ENCODE assay signal across 8 mouse cellular contexts in genomic region chr10:24298260-24299244, GRCm38 (mm10).
A peak's percentile ranks its signal among the peaks of the same experiment; 100 is the strongest.
DNase-seq lines count a peak whose midpoint lies in the region; ATAC-seq and TF ChIP-seq lines count a peak whose summit lies in the region.

No protein-coding gene starts in this region.

- no peak overlapping the region for H3K4me3 ChIP-seq in CH12.LX (replicated peaks in 1 of 3; ENCODE audit: low read depth in 2 of 3, low read length in 2 of 3, poor library complexity in 1 of 3)
- H3K4me3 ChIP-seq in heart, postnatal 0 days (ENCODE audit: low read depth, low read length): no peak overlapping the region
- no peak overlapping the region for H3K4me3 ChIP-seq in liver, embryonic 14.5 days (ENCODE audit: insufficient read depth in 1 of 2, low read depth in 2 of 2, low read length in 2 of 2)
- H3K4me3 ChIP-seq in neural tube, embryonic 13.5 days: no peak overlapping the region

- ATAC-seq in heart, postnatal 0 days (ENCODE audit: insufficient read depth, low read depth): peak; percentile 20; the same call in 1 of the 2 replicates
- no peak for ATAC-seq in liver, embryonic 14.5 days (ENCODE audit: insufficient read depth)
- ATAC-seq in neural tube, embryonic 13.5 days (ENCODE audit: low read depth): peak; percentile 85

- TF ChIP-seq CTCF in CH12.LX (conservative IDR thresholded peaks at IDR 0.05 in 1 of 2, IDR thresholded peaks at IDR 0.05 in 1 of 2; ENCODE audit: low read depth in 2 of 2, low read length in 2 of 2): peak; percentile 72 to 94
- peak; percentile 94 for TF ChIP-seq CTCF in heart, postnatal 0 days (IDR thresholded peaks at IDR 0.05; ENCODE audit: low read depth)
- TF ChIP-seq CTCF in liver, embryonic 14.5 days (IDR thresholded peaks at IDR 0.05; ENCODE audit: low read depth): peak; percentile 79

- H3K9me3 ChIP-seq in CH12.LX (replicated peaks; ENCODE audit: low read length): no peaks in the 10 kb centered on the region
- H3K9me3 ChIP-seq in heart, postnatal 0 days (replicated peaks; ENCODE audit: control insufficient read depth, low read length): no peaks in the 10 kb centered on the region
- no peaks in the 10 kb centered on the region for H3K9me3 ChIP-seq in liver, embryonic 14.5 days (ENCODE audit: control insufficient read depth, low read length)
- no peaks in the 10 kb centered on the region for H3K9me3 ChIP-seq in neural tube, embryonic 13.5 days

- peak; percentile 71 for DNase-seq in CH12.LX (ENCODE audit: extremely low read depth)
- peak; percentile 18 to 38 for DNase-seq in adrenal gland, adult 18-20 months (ENCODE audit: low spot score in 2 of 2)
- DNase-seq in embryo, embryonic 11 days: peak; percentile 79
- DNase-seq in heart, postnatal 0 days (ENCODE audit: low spot score): peak; percentile 59
- peak; percentile 80 for DNase-seq in kidney, postnatal 10 days
- no peak for DNase-seq in liver, embryonic 14.5 days (ENCODE audit: low read depth in 3 of 3, low spot score in 3 of 3)
- peak; percentile 25 to 33 for DNase-seq in thymus, postnatal 36 days

- 41% methylated on average over 2 of the region's 2 CpGs for WGBS in heart, postnatal 0 days
- WGBS in liver, embryonic 14.5 days (ENCODE audit: insufficient replicate concordance): 34% methylated on average over 2 of the region's 2 CpGs
- WGBS in neural tube, embryonic 13.5 days: 44% methylated on average over 2 of the region's 2 CpGs

- in situ Hi-C loops in CH12.LX (cut with MboI; ENCODE audit: low pct_ligation_motif_present, low pct_unique_long_range_greater_than_20kb, low sequenced_read_pairs): loop anchor here (25.0 kb wide), 1 partner anchor 486 kb away; no protein-coding TSS in a partner anchor

- dilution Hi-C loops in CH12.LX (cut with MboI; ENCODE audit: extremely low pct_ligation_motif_present, extremely low pct_unique_long_range_greater_than_20kb, low sequenced_read_pairs): no loop called here

- H3K27ac ChIP-seq in CH12.LX (ENCODE audit: insufficient read depth, low read depth): no peak overlapping the region
- H3K27ac ChIP-seq in heart, postnatal 0 days (ENCODE audit: low read depth): no peak overlapping the region
- H3K27ac ChIP-seq in liver, embryonic 14.5 days: no peak overlapping the region
- no peak overlapping the region for H3K27ac ChIP-seq in neural tube, embryonic 13.5 days (replicated peaks)

- H3K4me2 ChIP-seq in CH12.LX (ENCODE audit: insufficient read depth, low read depth, poor library complexity, severe bottlenecking): no peak overlapping the region
- no peak overlapping the region for H3K4me2 ChIP-seq in heart, postnatal 0 days (ENCODE audit: low read depth, low read length)
- no peak overlapping the region for H3K4me2 ChIP-seq in liver, embryonic 14.5 days (ENCODE audit: low read depth)
- H3K4me2 ChIP-seq in neural tube, embryonic 13.5 days: no peak overlapping the region

- no peak overlapping the region for H3K9ac ChIP-seq in CH12.LX (ENCODE audit: insufficient read depth, low read depth)
- H3K9ac ChIP-seq in heart, postnatal 0 days (replicated peaks; ENCODE audit: low read depth, low read length): no peak overlapping the region
- no peak overlapping the region for H3K9ac ChIP-seq in liver, embryonic 14.5 days (replicated peaks)
- H3K9ac ChIP-seq in neural tube, embryonic 13.5 days: no peak overlapping the region

- no peaks in the 10 kb centered on the region for H3K27me3 ChIP-seq in CH12.LX (replicated peaks)
- no peaks in the 10 kb centered on the region for H3K27me3 ChIP-seq in heart, postnatal 0 days (ENCODE audit: control insufficient read depth, insufficient read depth, low read length)
- no peaks in the 10 kb centered on the region for H3K27me3 ChIP-seq in liver, embryonic 14.5 days (ENCODE audit: control insufficient read depth, insufficient read depth, low read length)
- no peaks in the 10 kb centered on the region for H3K27me3 ChIP-seq in neural tube, embryonic 13.5 days

- no peaks in the 10 kb centered on the region for H3K79me2 ChIP-seq in CH12.LX (replicated peaks; ENCODE audit: control insufficient read depth, extremely low read depth, insufficient read depth, poor library complexity, severe bottlenecking)

- no peak for TF ChIP-seq EP300 in CH12.LX (IDR thresholded peaks at IDR 0.05; ENCODE audit: low read length)
- no peak for TF ChIP-seq EP300 in heart, postnatal 0 days (IDR thresholded peaks at IDR 0.05; ENCODE audit: low read depth)
- TF ChIP-seq EP300 in liver, embryonic 14.5 days (IDR thresholded peaks at IDR 0.05; ENCODE audit: low read depth): no peak

- peak; percentile 86 for TF ChIP-seq RAD21 in CH12.LX (IDR thresholded peaks at IDR 0.05; ENCODE audit: low read depth, low read length)

- TF ChIP-seq POLR2A in CH12.LX (IDR thresholded peaks at IDR 0.05; ENCODE audit: low read depth, low read length): no peak

- peaks cover 0 to 4% of the 10 kb centered on the region in 2 experiments; a peak in 1 of 4 replicates for H3K4me1 ChIP-seq in CH12.LX (ENCODE audit: control insufficient read depth in 1 of 2, insufficient read depth in 2 of 2)
- no peaks in the 10 kb centered on the region for H3K4me1 ChIP-seq in heart, postnatal 0 days (ENCODE audit: control insufficient read depth, insufficient read depth)
- H3K4me1 ChIP-seq in liver, embryonic 14.5 days (replicated peaks; ENCODE audit: control insufficient read depth in 2 of 2, insufficient read depth in 2 of 2, low read length in 1 of 2): no peaks in the 10 kb centered on the region
- 0 out of 2 replicates have a peak, but pooled peaks cover 2% of the 10 kb centered on the region for H3K4me1 ChIP-seq in neural tube, embryonic 13.5 days (replicated peaks)

- no peaks in the 10 kb centered on the region for H3K36me3 ChIP-seq in CH12.LX (replicated peaks in 1 of 2; ENCODE audit: control insufficient read depth in 1 of 2, insufficient read depth in 1 of 2, low read length in 1 of 2)
- H3K36me3 ChIP-seq in heart, postnatal 0 days (replicated peaks; ENCODE audit: control insufficient read depth, insufficient read depth, low read length): no peaks in the 10 kb centered on the region
- H3K36me3 ChIP-seq in liver, embryonic 14.5 days (replicated peaks; ENCODE audit: control insufficient read depth, insufficient read depth, low read depth): no peaks in the 10 kb centered on the region
- H3K36me3 ChIP-seq in neural tube, embryonic 13.5 days: no peaks in the 10 kb centered on the region

TF ChIP-seq in CH12.LX, 34 proteins besides CTCF, POLR2A, EP300 and RAD21:
- TF ChIP-seq BHLHE40 (IDR thresholded peaks at IDR 0.05; ENCODE audit: low read depth, low read length) (no peak), GABPA (IDR thresholded peaks at IDR 0.05; ENCODE audit: insufficient replicate concordance, low read depth, low read length) (no peak), MEF2A (IDR thresholded peaks at IDR 0.05; ENCODE audit: borderline replicate concordance, low read depth, low read length) (no peak), HCFC1 (IDR thresholded peaks at IDR 0.05; ENCODE audit: low read depth, low read length) (no peak), JUND (conservative IDR thresholded peaks at IDR 0.05; ENCODE audit: low read depth, low read length) (no peak), SMC3 (IDR thresholded peaks at IDR 0.05; ENCODE audit: low read depth, low read length) (peak; percentile 82), ZKSCAN1 (IDR thresholded peaks at IDR 0.05; ENCODE audit: borderline replicate concordance, low read depth, low read length) (no peak), NELFE (IDR thresholded peaks at IDR 0.05; ENCODE audit: low read depth, low read length) (no peak), MYC (IDR thresholded peaks at IDR 0.05; ENCODE audit: low read depth, low read length) (peak; percentile 59; the same call in 1 of the 2 replicates), JUN (IDR thresholded peaks at IDR 0.05; ENCODE audit: insufficient read depth, low read depth, low read length) (no peak), ZNF384 (IDR thresholded peaks at IDR 0.05; ENCODE audit: low read depth, low read length) (no peak), MAX (IDR thresholded peaks at IDR 0.05; ENCODE audit: low read length) (0 out of 2 replicates have a peak, but pooled peaks have one; percentile 31)
TF ChIP-seq in CH12.LX: peak in this region for 3.

Comparison
In these comparisons a context has a peak if more than half of its experiments do, and no peak if none do; other contexts are left out.
1. DNase-seq: peak in CH12.LX (single experiment), adrenal gland, adult 18-20 months (2 of 2), embryo, embryonic 11 days (single experiment), heart, postnatal 0 days (single experiment), kidney, postnatal 10 days (single experiment) and thymus, postnatal 36 days (2 of 2); none in liver, embryonic 14.5 days (0 of 3).
2. Peak in every context shown above with its lines, with median percentiles within 50 percentile points of each other: CTCF ChIP-seq.